Mouse (Mus musculus) heart, postnatal 10 days (tissue): ENCODE measurements around the gene Gucy2g. TPM values are rescaled to one million over a fixed set of nuclear protein-coding genes. Genes with fewer than 3 reads are reported as not detected.

Source experiments
- DNase-seq, 2 experiments: peaks; one replicate each; pipeline ENCODE4 v3.0.0; 2021
- intact Hi-C: fragments of 180-260 bp; cut with DNase I; formaldehyde crosslinking; loops from one replicate; pipeline ENCODE4 v1.15.1; 2025
- total RNA-seq, 2 experiments: library from RNA; stranded (reverse); gene quantifications; 2 replicates each; pipeline ENCODE4 v1.2.3; 2021

Gene Gucy2g
- total RNA-seq = under 1 TPM in 1 of 2 experiments, not detected in 1; 0.07 TPM

GRCm38 (mm10) chr19:55241186-55241645, at the start of gene Gucy2g:
Gucy2g (minus strand) TSS chr19:55241236.
- intact Hi-C loops = no loop called here
- no peak for DNase-seq

DNA sequence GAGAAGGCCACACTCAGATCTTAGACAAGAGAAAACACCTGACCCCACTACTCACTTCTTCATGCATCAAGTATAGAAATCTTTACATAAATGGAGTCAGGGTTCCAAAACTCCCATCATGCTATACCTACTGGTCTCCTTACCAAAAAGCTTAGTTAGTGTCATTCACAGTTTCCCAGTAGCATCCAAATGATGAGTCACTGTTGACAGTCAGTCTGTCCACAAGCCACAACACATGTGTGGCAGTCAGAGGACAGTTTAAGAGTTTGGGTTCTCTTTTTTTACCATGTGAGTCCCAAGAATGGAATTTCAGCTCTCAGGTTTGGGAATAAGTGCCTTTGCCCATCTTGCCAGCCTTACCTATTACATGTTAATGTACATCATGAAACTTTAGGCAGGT, 47.9 kb upstream of the Gucy2g start:
- DNase-seq = no peak
- intact Hi-C loops = no loop called here

GRCm38 (mm10) chr19:55286034-55286433, 45.0 kb upstream of the Gucy2g start:
- no peak for DNase-seq
- intact Hi-C loops = no loop called here

GRCm38 (mm10) chr19:55284093-55284492, 43.1 kb upstream of the Gucy2g start:
- intact Hi-C loops = no loop called here
- DNase-seq = no peak

DNA sequence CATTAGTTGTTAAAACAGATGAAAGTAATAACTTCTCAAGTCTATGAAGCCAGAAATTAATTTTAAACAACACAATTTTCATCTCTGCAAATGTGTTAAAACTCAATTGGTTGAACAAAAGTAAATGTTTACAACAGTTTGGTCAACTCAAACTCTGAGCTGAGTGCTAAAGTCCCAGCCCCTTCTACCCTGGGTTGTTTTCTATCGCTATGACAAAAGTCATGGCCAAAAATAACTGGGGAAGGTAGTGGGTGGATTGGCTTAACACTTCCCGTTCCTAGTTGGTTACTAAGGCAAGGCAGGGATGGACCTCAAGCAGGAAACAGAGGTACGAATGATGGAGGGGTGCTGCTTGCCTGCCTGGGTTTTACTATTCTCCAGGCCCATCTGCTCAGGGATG, 35.7 kb upstream of the Gucy2g start:
- DNase-seq = no peak
- intact Hi-C loops = no loop called here

- intact Hi-C loops = no loop called here
- DNase-seq = no peak
Observed at GRCm38 (mm10) chr19:55276100-55276499, 35.1 kb upstream of the Gucy2g start.

DNA sequence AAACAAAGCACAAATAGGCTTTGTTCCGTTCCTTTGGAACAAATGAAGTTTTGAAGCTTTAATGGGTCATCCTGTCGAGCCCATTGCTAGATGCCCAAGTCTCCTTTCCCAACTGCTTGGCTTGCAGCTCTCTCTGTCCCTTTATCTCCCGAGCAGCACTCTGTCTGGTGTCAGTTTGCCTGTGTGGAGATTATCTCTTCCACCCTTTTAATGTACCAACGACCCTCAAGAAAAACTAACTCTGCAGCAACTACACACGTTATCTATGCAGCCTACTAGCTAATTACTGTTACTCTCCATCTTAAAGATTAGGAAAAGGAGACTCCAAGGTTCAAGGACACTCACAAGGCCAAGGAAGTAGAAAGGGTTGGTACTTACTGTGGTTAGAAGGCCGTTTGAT, 32.3 kb upstream of the Gucy2g start:
- intact Hi-C loops = no loop called here
- DNase-seq = no peak

GRCm38 (mm10) chr19:55271448-55271847, 30.4 kb upstream of the Gucy2g start:
- no peak for DNase-seq
- intact Hi-C loops = no loop called here

- DNase-seq = no peak
Observed at GRCm38 (mm10) chr19:55269051-55269450, 28.0 kb upstream of the Gucy2g start.

DNA sequence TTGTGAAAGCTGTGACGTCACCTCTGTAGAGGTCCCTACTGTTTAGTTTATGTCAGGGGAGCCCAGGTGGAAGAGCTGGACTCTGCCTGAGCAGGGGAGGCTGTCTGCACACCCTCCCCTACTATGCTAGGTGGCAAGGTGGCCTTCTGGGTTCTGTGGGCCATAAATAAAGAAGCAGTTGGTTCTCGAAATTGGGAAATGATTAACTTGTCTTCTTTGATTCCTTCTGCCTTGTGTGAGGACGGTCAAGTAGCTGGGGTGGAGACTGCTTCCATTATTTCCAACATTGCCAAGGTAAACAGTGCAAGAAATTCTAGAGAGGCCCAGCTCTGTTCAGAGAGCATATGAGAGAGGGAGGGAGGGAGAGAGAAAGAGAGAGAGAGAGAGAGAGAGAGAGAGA, 27.1 kb upstream of the Gucy2g start:
- intact Hi-C loops = no loop called here
- no peak for DNase-seq

More at GRCm38 (mm10) chr19:55269051-55269450, 28.0 kb upstream of the Gucy2g start:
- intact Hi-C loops = no loop called here

GRCm38 (mm10) chr19:55266786-55267185, 25.8 kb upstream of the Gucy2g start:
- intact Hi-C loops = no loop called here
- DNase-seq = no peak

DNA sequence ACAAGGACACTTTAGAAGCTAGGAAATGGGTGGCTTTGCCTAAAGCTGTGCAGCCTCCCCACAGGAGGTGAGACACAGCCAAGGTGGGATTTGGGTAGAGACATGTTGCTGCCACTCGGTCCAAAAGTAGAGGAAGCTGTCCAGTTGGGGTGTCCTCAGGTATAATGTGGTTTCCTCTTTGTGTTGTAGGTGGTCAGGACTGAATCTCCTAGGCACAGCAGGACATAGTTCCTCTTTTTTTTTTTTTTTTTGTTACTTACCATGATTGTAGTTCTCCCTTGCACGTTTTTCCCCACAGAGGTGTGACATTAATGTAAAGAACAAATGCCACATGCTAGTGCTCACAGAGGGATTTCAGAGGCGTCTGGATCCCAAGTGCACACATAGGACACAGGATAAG, 24.2 kb upstream of the Gucy2g start:
- DNase-seq = no peak
- intact Hi-C loops = no loop called here

- DNase-seq = no peak
- intact Hi-C loops = no loop called here
Observed at GRCm38 (mm10) chr19:55260389-55261184, 19.6 kb upstream of the Gucy2g start.

DNA sequence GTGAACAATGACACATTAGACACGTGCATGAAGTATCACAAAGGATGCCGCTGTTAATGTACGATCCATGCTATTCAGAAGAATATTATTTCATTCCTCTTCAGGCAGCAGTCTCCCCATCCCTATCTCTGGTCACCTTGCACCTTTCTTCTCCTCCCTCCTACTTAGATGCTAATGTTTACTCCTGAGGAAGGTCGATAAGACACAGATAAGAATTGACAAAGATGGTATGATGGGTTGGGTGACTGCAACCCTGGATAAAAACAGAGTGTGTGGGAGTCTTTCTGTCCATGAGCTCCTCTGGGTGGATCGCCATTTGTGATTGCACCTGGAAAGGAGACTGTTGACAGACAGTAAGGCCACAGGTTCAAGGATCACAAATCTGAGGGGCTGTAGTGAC, 17.5 kb upstream of the Gucy2g start:
- DNase-seq = no peak
- intact Hi-C loops = no loop called here

DNA sequence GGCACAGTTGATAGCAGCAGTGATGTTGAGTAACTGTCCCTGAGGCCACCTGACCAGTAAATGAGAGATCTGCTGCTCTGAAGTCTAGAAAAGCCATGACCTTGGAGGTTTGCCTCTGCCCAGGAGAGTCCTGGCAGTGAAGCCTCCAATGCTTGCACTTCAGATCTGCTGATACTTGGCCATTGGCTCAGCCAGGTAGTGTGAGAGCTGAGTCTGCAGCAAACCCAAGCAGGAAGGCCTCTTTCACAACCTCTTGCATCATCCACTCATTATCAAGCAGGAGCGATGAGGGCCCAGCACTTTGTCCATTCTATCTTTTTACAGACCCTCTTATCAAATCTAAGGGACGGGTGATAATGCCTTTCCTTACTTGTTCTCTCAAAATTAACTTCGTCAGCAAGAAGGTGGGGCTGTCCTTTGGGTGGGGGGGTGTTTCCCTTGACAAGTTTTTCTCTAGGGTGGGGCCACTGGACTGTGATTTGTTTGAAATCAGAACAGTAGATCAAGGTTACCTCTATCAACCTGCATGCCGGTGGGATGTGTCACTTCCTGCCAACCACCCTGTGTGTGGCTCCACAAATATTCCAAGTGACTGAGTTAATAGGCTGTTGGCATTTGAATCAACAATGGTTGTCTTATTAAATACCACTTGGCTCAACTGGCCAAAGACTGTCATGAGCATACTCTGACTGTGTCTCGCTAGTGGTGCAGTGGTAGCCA, 16.8 kb upstream of the Gucy2g start:
- intact Hi-C loops = no loop called here
- DNase-seq = no peak

- DNase-seq = no peak
- intact Hi-C loops = no loop called here
Observed at GRCm38 (mm10) chr19:55256156-55256555, 15.1 kb upstream of the Gucy2g start.

GRCm38 (mm10) chr19:55254513-55255016, 13.5 kb upstream of the Gucy2g start:
- intact Hi-C loops = loop anchor here (2.0 kb wide), 1 partner anchor 36 kb away; no protein-coding TSS in a partner anchor
- peak; percentile 24 to 36 for DNase-seq

GRCm38 (mm10) chr19:55253570-55254441, 12.8 kb upstream of the Gucy2g start:
- peak; percentile 77 for DNase-seq
- intact Hi-C loops = loop anchor here (2.0 kb wide), 1 partner anchor 35 kb away; no protein-coding TSS in a partner anchor

DNA sequence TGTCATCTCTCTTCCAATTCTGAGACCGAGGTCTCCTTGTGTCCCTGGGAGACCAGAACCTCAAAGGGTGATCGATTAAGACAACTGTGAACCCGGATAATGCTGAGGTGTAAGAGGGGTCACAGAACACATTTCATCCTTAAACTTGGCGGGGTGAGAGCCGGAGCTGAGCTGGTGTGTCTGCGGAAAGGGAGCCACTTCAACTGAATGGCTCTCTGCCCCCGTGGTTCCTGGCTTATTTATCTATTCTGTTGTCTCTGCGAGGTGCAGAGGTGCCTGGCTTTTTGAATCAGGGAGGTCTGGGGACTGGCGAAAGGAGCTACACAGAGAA, 12.2 kb upstream of the Gucy2g start:
- DNase-seq = no peak
- intact Hi-C loops = no loop called here

GRCm38 (mm10) chr19:55251383-55252124, 10.5 kb upstream of the Gucy2g start, which contains the start of gene Acsl5:
Acsl5 (plus strand) TSS chr19:55251938.
- intact Hi-C loops = no loop called here
- DNase-seq = no peak
